Mouse (Mus musculus) left cerebral cortex, adult 2 months (tissue): ENCODE data around the gene Hadhb. TPM values are rescaled to one million over a fixed set of nuclear protein-coding genes. Genes with fewer than 3 reads are reported as not detected.
A peak's percentile ranks its signal among the peaks of the same experiment; 100 is the strongest.

ENCODE experiments used
- DNase-seq, 2 experiments: peaks; one replicate each; pipeline ENCODE4 v3.0.0; 2021 to 2022; ENCODE audit warnings: low spot score in 2 of 2, mixed read lengths in 1 of 2; ENCODE audit errors: extremely low spot score in 1 of 2
- H3K27ac ChIP-seq: fragments of 200-600 bp; 2 replicates; pipeline ENCODE4 v1.8.1; 2022
- H3K4me3 ChIP-seq: fragments of 200-600 bp; 2 replicates; pipeline ENCODE4 v1.8.1; 2022
- CTCF ChIP-seq: fragments of 200-600 bp; IDR thresholded peaks from 2 replicates; pipeline ENCODE4 v1.8.1; 2022; ENCODE audit warnings: antibody characterized with exemption, mild to moderate bottlenecking, moderate library complexity
- intact Hi-C: fragments of 180-260 bp; cut with DNase I; formaldehyde crosslinking; loops from one replicate; pipeline ENCODE4 v1.15.1; 2025
- long read RNA-seq, 2 experiments: library from polyadenylated mRNA; stranded (forward); transcript quantifications; one replicate each; pipeline ENCODE4 v2.0.0; 2021; ENCODE audit warnings: borderline mapping rate in 2 of 2
- total RNA-seq, 2 experiments: library from RNA; stranded (reverse); gene quantifications; 2 replicates each; pipeline ENCODE4 v1.2.3; 2021

The Hadhb gene
- total RNA-seq = 10 to 100 TPM; 83.5 to 88.4 TPM
- long read RNA-seq, experiment 1, transcript Hadhb-203 (16 exons, 2,048 nt) = minor isoform, 41 of 137 reads
- long read RNA-seq, experiment 1, transcript Hadhb-201 (16 exons, 2,033 nt) = major isoform, 90 of 137 reads
- long read RNA-seq, experiment 1, partial matches to known transcripts = 2 of 137 reads
- long read RNA-seq, experiment 1, other reads (novel, unspliced or antisense) = 4 of 137 reads
- long read RNA-seq, experiment 2, transcript Hadhb-203 (16 exons, 2,048 nt) = minor isoform, 41 of 126 reads
- long read RNA-seq, experiment 2, transcript Hadhb-201 (16 exons, 2,033 nt) = major isoform, 77 of 126 reads
- long read RNA-seq, experiment 2, partial matches to known transcripts = 4 of 126 reads
- long read RNA-seq, experiment 2, other reads (novel, unspliced or antisense) = 3 of 126 reads

- DNase-seq = peak; percentile 90 to 93
- intact Hi-C loops = no loop called here
- H3K27ac ChIP-seq = peak within 1 kb of the TSS; percentile 100
- TF ChIP-seq CTCF = peak; percentile 19; the same call in 1 of the 2 replicates
- peak within 1 kb of the TSS; percentile 99 for H3K4me3 ChIP-seq
Observed at GRCm38 (mm10) chr5:30154474-30155394, at the start of gene Hadhb, which contains the start of gene Hadha. Hadhb (plus strand) TSS chr5:30155248. Hadha (minus strand) TSS chr5:30155162.

- no peak for TF ChIP-seq CTCF
- intact Hi-C loops = no loop called here
- Histone ChIP-seq H3K4me3 (peak within 1 kb of the TSS; percentile 49), H3K27ac (peak within 1 kb of the TSS; percentile 63)
- DNase-seq = peak; percentile 18 to 48
Observed at GRCm38 (mm10) chr5:30105668-30106300, 49.3 kb upstream of the Hadhb start, which contains the start of gene 3110082J24Rik. 3110082J24Rik (minus strand) TSS chr5:30106086.

GRCm38 (mm10) chr5:30106756-30107155 lies 48.3 kb upstream of the Hadhb start:
- DNase-seq = peak in 1 of 2 experiments; percentile 3
- Histone ChIP-seq H3K27ac (no peak overlapping the region; the same call in 1 of the 2 replicates), H3K4me3 (peak overlapping the region; percentile 49)
- TF ChIP-seq CTCF = no peak
- intact Hi-C loops = no loop called here

- Histone ChIP-seq H3K4me3 (no peak overlapping the region), H3K27ac (no peak overlapping the region)
- no peak for DNase-seq
- no peak for TF ChIP-seq CTCF
- intact Hi-C loops = no loop called here
Observed at GRCm38 (mm10) chr5:30107186-30107585, 47.9 kb upstream of the Hadhb start.

- intact Hi-C loops = no loop called here
- no peak for DNase-seq
- no peak for TF ChIP-seq CTCF
- H3K27ac ChIP-seq = no peak overlapping the region
- no peak overlapping the region for H3K4me3 ChIP-seq
Observed at GRCm38 (mm10) chr5:30107611-30108041, 47.4 kb upstream of the Hadhb start.

- intact Hi-C loops = no loop called here
- H3K4me3 ChIP-seq = no peak overlapping the region
- TF ChIP-seq CTCF = no peak
- DNase-seq = no peak
- no peak overlapping the region for H3K27ac ChIP-seq
Observed at GRCm38 (mm10) chr5:30108233-30108632, 46.8 kb upstream of the Hadhb start.

GRCm38 (mm10) chr5:30109899-30110298 lies 45.1 kb upstream of the Hadhb start:
- H3K27ac ChIP-seq = no peak overlapping the region
- no peak for TF ChIP-seq CTCF

GRCm38 (mm10) chr5:30110371-30111060 lies 44.5 kb upstream of the Hadhb start:
- intact Hi-C loops = loop anchor here (5.0 kb wide), 1 partner anchor 283 kb away; no protein-coding TSS in a partner anchor
- no peak overlapping the region for H3K4me3 ChIP-seq
- no peak for TF ChIP-seq CTCF

More at GRCm38 (mm10) chr5:30109899-30110298, 45.1 kb upstream of the Hadhb start:
- intact Hi-C loops = loop anchor here (5.0 kb wide), 1 partner anchor 283 kb away; no protein-coding TSS in a partner anchor
- H3K4me3 ChIP-seq = no peak overlapping the region
- DNase-seq = no peak

GRCm38 (mm10) chr5:30111126-30111525 lies 43.9 kb upstream of the Hadhb start:
- Histone ChIP-seq H3K27ac (no peak overlapping the region), H3K4me3 (no peak overlapping the region)
- DNase-seq = peak in 1 of 2 experiments; percentile 38
- intact Hi-C loops = loop anchor here (5.0 kb wide), 1 partner anchor 284 kb away; no protein-coding TSS in a partner anchor
- peak; percentile 29 for TF ChIP-seq CTCF

More at GRCm38 (mm10) chr5:30110371-30111060, 44.5 kb upstream of the Hadhb start:
- H3K27ac ChIP-seq = no peak overlapping the region
- DNase-seq = no peak

- no peak for DNase-seq
- intact Hi-C loops = loop anchor here (5.0 kb wide), 1 partner anchor 284 kb away; no protein-coding TSS in a partner anchor
- no peak; the same call in 1 of the 2 replicates for TF ChIP-seq CTCF
- no peak overlapping the region for H3K4me3 ChIP-seq
- H3K27ac ChIP-seq = no peak overlapping the region
Observed at GRCm38 (mm10) chr5:30111771-30112170, 43.3 kb upstream of the Hadhb start.
